Mouse (Mus musculus): ENCODE results near the gene Rapgef1. TPM values are rescaled to one million over a fixed set of nuclear protein-coding genes. Genes with fewer than 3 reads are reported as not detected.

Gene Rapgef1
- polyA plus RNA-seq, 1 experiment from 2014 or later = 15.1 TPM

GRCm38 (mm10) chr2:29676513-29676912 lies 57.0 kb downstream of the Rapgef1 start:
- Histone ChIP-seq H3K27ac (ENCODE audit: low read depth) (no peak overlapping the region), H3K4me1 (replicated peaks; ENCODE audit: control insufficient read depth, insufficient read depth, low read length) (0 out of 2 replicates have a peak, but pooled peaks cover 11% of the 10 kb centered on the region), H3K4me2 (ENCODE audit: low read length) (no peak overlapping the region), H3K9me3 (ENCODE audit: control insufficient read depth, low read length) (no peaks in the 10 kb centered on the region), H3K4me3 (ENCODE audit: low read depth, low read length) (no peak overlapping the region), H3K9ac (ENCODE audit: low read length) (no peak overlapping the region), H3K36me3 (ENCODE audit: control insufficient read depth, insufficient read depth, low read length) (0 out of 2 replicates have a peak, but pooled peaks cover 8% of the 10 kb centered on the region), H3K27me3 (replicated peaks; ENCODE audit: control insufficient read depth, insufficient read depth, low read length) (no peaks in the 10 kb centered on the region)
- ATAC-seq (replicated peaks; ENCODE audit: low FRiP score, low TSS enrichment, low read depth) (no peak), DNase-seq (ENCODE audit: low spot score) (no peak)
- 47% methylated on average over 6 of the region's 6 CpGs for whole genome bisulfite sequencing

- H3K4me1 ChIP-seq (replicated peaks; ENCODE audit: control insufficient read depth, insufficient read depth, low read length) = 0 out of 2 replicates have a peak, but pooled peaks cover 11% of the 10 kb centered on the region
- DNase-seq (ENCODE audit: low spot score) = no peak
- 26% methylated on average over 5 of the region's 5 CpGs for WGBS
- H3K27ac ChIP-seq (ENCODE audit: low read depth) = no peak overlapping the region
- H3K9me3 ChIP-seq (ENCODE audit: control insufficient read depth, low read length) = no peaks in the 10 kb centered on the region
- 0 out of 2 replicates have a peak, but pooled peaks cover 8% of the 10 kb centered on the region for H3K36me3 ChIP-seq (ENCODE audit: control insufficient read depth, insufficient read depth, low read length)
- 0 out of 2 replicates have a peak, but pooled peaks have one; percentile 36 for ATAC-seq (replicated peaks; ENCODE audit: low FRiP score, low TSS enrichment, low read depth)
- no peak overlapping the region for H3K4me3 ChIP-seq (ENCODE audit: low read depth, low read length)
- no peaks in the 10 kb centered on the region for H3K27me3 ChIP-seq (replicated peaks; ENCODE audit: control insufficient read depth, insufficient read depth, low read length)
- H3K4me2 ChIP-seq (ENCODE audit: low read length) = no peak overlapping the region
- no peak overlapping the region for H3K9ac ChIP-seq (ENCODE audit: low read length)
Measured at GRCm38 (mm10) chr2:29677842-29678241, 58.3 kb downstream of the Rapgef1 start.

GRCm38 (mm10) chr2:29678524-29678923 lies 59.0 kb downstream of the Rapgef1 start:
- 72% methylated on average over 3 of the region's 3 CpGs for WGBS
- no peak for ATAC-seq (replicated peaks; ENCODE audit: low FRiP score, low TSS enrichment, low read depth)

GRCm38 (mm10) chr2:29679710-29680584 lies 60.4 kb downstream of the Rapgef1 start:
- 0 out of 2 replicates have a peak, but pooled peaks cover 11% of the 10 kb centered on the region for H3K4me1 ChIP-seq (replicated peaks; ENCODE audit: control insufficient read depth, insufficient read depth, low read length)
- H3K4me2 ChIP-seq (ENCODE audit: low read length) = no peak overlapping the region
- no peak overlapping the region for H3K4me3 ChIP-seq (ENCODE audit: low read depth, low read length)
- 0 out of 2 replicates have a peak, but pooled peaks cover 8% of the 10 kb centered on the region for H3K36me3 ChIP-seq (ENCODE audit: control insufficient read depth, insufficient read depth, low read length)
- DNase-seq (ENCODE audit: low spot score) (no peak), ATAC-seq (replicated peaks; ENCODE audit: low FRiP score, low TSS enrichment, low read depth) (no peak)
- no peaks in the 10 kb centered on the region for H3K9me3 ChIP-seq (ENCODE audit: control insufficient read depth, low read length)
- WGBS = 92% methylated on average over 6 of the region's 6 CpGs
- no peak overlapping the region for H3K27ac ChIP-seq (ENCODE audit: low read depth)
- no peak overlapping the region for H3K9ac ChIP-seq (ENCODE audit: low read length)
- no peaks in the 10 kb centered on the region for H3K27me3 ChIP-seq (replicated peaks; ENCODE audit: control insufficient read depth, insufficient read depth, low read length)

More at GRCm38 (mm10) chr2:29678524-29678923, 59.0 kb downstream of the Rapgef1 start:
- no peak overlapping the region for H3K4me3 ChIP-seq (ENCODE audit: low read depth, low read length)
- H3K9me3 ChIP-seq (ENCODE audit: control insufficient read depth, low read length) = no peaks in the 10 kb centered on the region
- H3K4me1 ChIP-seq (replicated peaks; ENCODE audit: control insufficient read depth, insufficient read depth, low read length) = 0 out of 2 replicates have a peak, but pooled peaks cover 11% of the 10 kb centered on the region
- no peaks in the 10 kb centered on the region for H3K27me3 ChIP-seq (replicated peaks; ENCODE audit: control insufficient read depth, insufficient read depth, low read length)
- H3K27ac ChIP-seq (ENCODE audit: low read depth) = no peak overlapping the region
- H3K4me2 ChIP-seq (ENCODE audit: low read length) = no peak overlapping the region
- H3K9ac ChIP-seq (ENCODE audit: low read length) = no peak overlapping the region
- 0 out of 2 replicates have a peak, but pooled peaks cover 8% of the 10 kb centered on the region for H3K36me3 ChIP-seq (ENCODE audit: control insufficient read depth, insufficient read depth, low read length)
- DNase-seq (ENCODE audit: low spot score) = no peak

- no peak overlapping the region for H3K4me2 ChIP-seq (ENCODE audit: low read length)
- WGBS = 92% methylated on average over 7 of the region's 7 CpGs
Measured at GRCm38 (mm10) chr2:29683261-29683999, 63.9 kb downstream of the Rapgef1 start.

GRCm38 (mm10) chr2:29684498-29684897 lies 65.0 kb downstream of the Rapgef1 start:
- H3K9me3 ChIP-seq (ENCODE audit: control insufficient read depth, low read length) = no peaks in the 10 kb centered on the region
- H3K36me3 ChIP-seq (ENCODE audit: control insufficient read depth, insufficient read depth, low read length) = peaks cover 29% of the 10 kb centered on the region
- no peak overlapping the region for H3K9ac ChIP-seq (ENCODE audit: low read length)
- H3K4me2 ChIP-seq (ENCODE audit: low read length) = no peak overlapping the region
- 60% methylated on average over 2 of the region's 2 CpGs for WGBS
- DNase-seq (ENCODE audit: low spot score) (no peak), ATAC-seq (replicated peaks; ENCODE audit: low FRiP score, low TSS enrichment, low read depth) (no peak)
- no peaks in the 10 kb centered on the region for H3K27me3 ChIP-seq (replicated peaks; ENCODE audit: control insufficient read depth, insufficient read depth, low read length)
- H3K27ac ChIP-seq (ENCODE audit: low read depth) = no peak overlapping the region
- no peaks in the 10 kb centered on the region for H3K4me1 ChIP-seq (replicated peaks; ENCODE audit: control insufficient read depth, insufficient read depth, low read length)
- H3K4me3 ChIP-seq (ENCODE audit: low read depth, low read length) = no peak overlapping the region

More at GRCm38 (mm10) chr2:29683261-29683999, 63.9 kb downstream of the Rapgef1 start:
- Histone ChIP-seq H3K9me3 (ENCODE audit: control insufficient read depth, low read length) (no peaks in the 10 kb centered on the region), H3K27ac (ENCODE audit: low read depth) (no peak overlapping the region), H3K9ac (ENCODE audit: low read length) (no peak overlapping the region), H3K4me3 (ENCODE audit: low read depth, low read length) (no peak overlapping the region), H3K4me1 (replicated peaks; ENCODE audit: control insufficient read depth, insufficient read depth, low read length) (no peaks in the 10 kb centered on the region), H3K36me3 (ENCODE audit: control insufficient read depth, insufficient read depth, low read length) (peaks cover 24% of the 10 kb centered on the region), H3K27me3 (replicated peaks; ENCODE audit: control insufficient read depth, insufficient read depth, low read length) (no peaks in the 10 kb centered on the region)
- no peak for ATAC-seq (replicated peaks; ENCODE audit: low FRiP score, low TSS enrichment, low read depth)
- no peak for DNase-seq (ENCODE audit: low spot score)

GRCm38 (mm10) chr2:29689014-29689413 lies 69.5 kb downstream of the Rapgef1 start:
- Histone ChIP-seq H3K9me3 (ENCODE audit: control insufficient read depth, low read length) (no peaks in the 10 kb centered on the region), H3K27ac (ENCODE audit: low read depth) (no peak overlapping the region), H3K36me3 (ENCODE audit: control insufficient read depth, insufficient read depth, low read length) (peaks cover 72% of the 10 kb centered on the region), H3K4me1 (replicated peaks; ENCODE audit: control insufficient read depth, insufficient read depth, low read length) (no peaks in the 10 kb centered on the region), H3K4me3 (ENCODE audit: low read depth, low read length) (no peak overlapping the region), H3K4me2 (ENCODE audit: low read length) (no peak overlapping the region), H3K27me3 (replicated peaks; ENCODE audit: control insufficient read depth, insufficient read depth, low read length) (no peaks in the 10 kb centered on the region), H3K9ac (ENCODE audit: low read length) (no peak overlapping the region)
- DNase-seq (ENCODE audit: low spot score) (no peak), ATAC-seq (replicated peaks; ENCODE audit: low FRiP score, low TSS enrichment, low read depth) (no peak)
- WGBS = 85% methylated on average over 7 of the region's 7 CpGs

GRCm38 (mm10) chr2:29689495-29689894 lies 70.0 kb downstream of the Rapgef1 start:
- Histone ChIP-seq H3K4me2 (ENCODE audit: low read length) (no peak overlapping the region), H3K27me3 (replicated peaks; ENCODE audit: control insufficient read depth, insufficient read depth, low read length) (no peaks in the 10 kb centered on the region), H3K27ac (ENCODE audit: low read depth) (no peak overlapping the region), H3K36me3 (ENCODE audit: control insufficient read depth, insufficient read depth, low read length) (peaks cover 76% of the 10 kb centered on the region), H3K4me1 (replicated peaks; ENCODE audit: control insufficient read depth, insufficient read depth, low read length) (no peaks in the 10 kb centered on the region), H3K9me3 (ENCODE audit: control insufficient read depth, low read length) (no peaks in the 10 kb centered on the region), H3K9ac (ENCODE audit: low read length) (no peak overlapping the region), H3K4me3 (ENCODE audit: low read depth, low read length) (no peak overlapping the region)
- 62% methylated on average over 2 of the region's 2 CpGs for WGBS
- ATAC-seq (replicated peaks; ENCODE audit: low FRiP score, low TSS enrichment, low read depth) (no peak), DNase-seq (ENCODE audit: low spot score) (no peak)

All from intestine, embryonic 14.5 days (tissue).